Mouse (Mus musculus) lung, adult 2 months (tissue): Measurements from ENCODE around the gene Gh.

Experiments
- CTCF ChIP-seq: fragments of 200-500 bp; IDR thresholded peaks from 2 replicates; pipeline ENCODE4 v1.5.1; 2011; ENCODE audit warnings: mild to moderate bottlenecking, low read length, control low read depth; ENCODE audit not compliant: insufficient read depth
- POLR2A ChIP-seq: fragments of 200-500 bp; IDR thresholded peaks from 2 replicates; pipeline ENCODE4 v1.6.1; 2011; ENCODE audit warnings: low read depth, mild to moderate bottlenecking, control low read depth, low read length, borderline replicate concordance; ENCODE audit errors: extremely low read depth

DNA sequence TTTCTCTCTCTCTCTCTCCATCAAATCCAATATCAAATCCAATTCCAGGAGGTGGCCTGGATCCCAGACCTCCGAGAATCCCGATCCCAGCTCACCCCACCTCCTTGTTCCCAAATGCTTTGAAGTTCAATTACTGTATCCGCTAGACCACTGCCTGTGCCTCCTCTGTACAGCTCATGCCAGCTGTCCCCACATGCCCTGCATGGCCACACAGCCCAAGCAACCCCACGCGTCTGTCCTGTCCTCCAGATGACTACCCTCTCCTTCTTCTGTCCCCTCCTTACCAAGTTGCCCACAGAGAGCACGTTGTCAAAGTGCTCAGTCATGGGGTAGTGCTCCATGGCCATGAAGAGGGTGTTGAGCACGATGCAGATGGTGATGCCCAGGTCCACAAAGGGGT, 37.2 kb upstream of the Gh start:
- no peak for TF ChIP-seq CTCF
- no peak for TF ChIP-seq POLR2A
